Comparison of ENCODE assay signal across 7 mouse cellular contexts in genomic region chr13:63564626-63565319, GRCm38 (mm10). TPM values are rescaled to one million over a fixed set of nuclear protein-coding genes. Genes with fewer than 3 reads are reported as not detected.
DNase-seq lines count a peak whose midpoint lies in the region; ATAC-seq lines count a peak whose summit lies in the region.

No protein-coding gene starts in this region.

- ATAC-seq in hindbrain, embryonic 11.5 days (ENCODE audit: low FRiP score): no peak
- ATAC-seq in megakaryocyte-erythroid progenitor cell, adult 5-6 weeks (replicated peaks; ENCODE audit: low FRiP score, low TSS enrichment, poor library complexity, severe bottlenecking): peak; percentile 27; the same call in 1 of the 2 replicates

- peaks cover 12% of the 10 kb centered on the region for H3K27me3 ChIP-seq in hindbrain, embryonic 11.5 days (ENCODE audit: control insufficient read depth, insufficient read depth, low read length)

- intact Hi-C loops in left cerebral cortex, postnatal 14 days (cut with DNase I): loop anchor here (5.0 to 10.0 kb wide), 3 partner anchors 37 to 470 kb away; no protein-coding TSS in a partner anchor

- H3K4me2 ChIP-seq in hindbrain, embryonic 11.5 days (replicated peaks; ENCODE audit: low read depth, low read length): peak overlapping the region; percentile 97

- peak overlapping the region; percentile 98 for H3K9ac ChIP-seq in hindbrain, embryonic 11.5 days (ENCODE audit: low read depth, low read length)

- under 1% methylated on average over 36 of the region's 36 CpGs for WGBS in hindbrain, embryonic 11.5 days

- peaks cover 5% of the 10 kb centered on the region for H3K4me1 ChIP-seq in hindbrain, embryonic 11.5 days (replicated peaks; ENCODE audit: control insufficient read depth, insufficient read depth, low read length)

- H3K4me3 ChIP-seq in hindbrain, embryonic 11.5 days (ENCODE audit: low read depth, low read length): peak overlapping the region; percentile 97

- no peaks in the 10 kb centered on the region for H3K9me3 ChIP-seq in hindbrain, embryonic 11.5 days (ENCODE audit: control insufficient read depth, low read length)

- peak overlapping the region; percentile 99 for H3K27ac ChIP-seq in hindbrain, embryonic 11.5 days (ENCODE audit: low read depth, low read length)

- DNase-seq in R1 (ENCODE audit: low read depth, low spot score): peak; percentile 89
- DNase-seq in cerebellum, adult 9-10 months: peak; percentile 80
- peak; percentile 40 to 58 for DNase-seq in frontal cortex, postnatal 10 days (ENCODE audit: low spot score in 2 of 2)
- DNase-seq in hindbrain, embryonic 11.5 days (ENCODE audit: low spot score): peak; percentile 82
- peak; percentile 48 to 60 for DNase-seq in left cerebral cortex, postnatal 14 days (ENCODE audit: low spot score in 2 of 2)
- peak; percentile 63 for DNase-seq in skeletal muscle tissue, adult 2 months (ENCODE audit: low read depth, low spot score)

- no peaks in the 10 kb centered on the region for H3K36me3 ChIP-seq in hindbrain, embryonic 11.5 days (ENCODE audit: control insufficient read depth, insufficient read depth, low read length)

RNA-seq across cellular contexts. Expression of gene Ptch1, which starts 8.6 kb away (rescaled TPM):
- 19.5 and 28.4 TPM in 2 replicates for polyA plus RNA-seq in hindbrain, embryonic 11.5 days (2014; fragmentation: Nextera tagmentation; extraction: Ambion mirVana)
- 10 to 100 TPM; 44.6 to 45.2 TPM for total RNA-seq in left cerebral cortex, postnatal 14 days (2021)
- total RNA-seq in megakaryocyte-erythroid progenitor cell, adult 5-6 weeks (2014; fragmentation: Nextera tagmentation): 17.2 and 28.8 TPM in 2 replicates
- total RNA-seq in megakaryocyte-erythroid progenitor cell, adult 5-6 weeks (2017): 13.1 and 26.9 TPM in 2 replicates
